Mouse (Mus musculus): ENCODE measurements around the gene Cd19. TPM values are rescaled to one million over a fixed set of nuclear protein-coding genes. Genes with fewer than 3 reads are reported as not detected.

Cd19 gene
- polyA plus RNA-seq (2014; fragmentation: Nextera tagmentation; extraction: Ambion mirVana), result not detected in 2 replicates

- Histone ChIP-seq H3K9me3 (ENCODE audit: control insufficient read depth, low read length) (no peaks in the 10 kb centered on the region), H3K9ac (ENCODE audit: low read length) (no peak within 1 kb of the TSS), H3K27me3 (ENCODE audit: control insufficient read depth, insufficient read depth, low read length) (no peaks in the 10 kb centered on the region), H3K36me3 (ENCODE audit: control insufficient read depth, insufficient read depth, low read length) (no peaks in the 10 kb centered on the region), H3K4me2 (no peak within 1 kb of the TSS), H3K4me3 (ENCODE audit: low read depth, low read length) (no peak within 1 kb of the TSS), H3K4me1 (ENCODE audit: control insufficient read depth, insufficient read depth, low read length) (peaks cover 4% of the 10 kb centered on the region), H3K27ac (ENCODE audit: low read depth, low read length) (no peak within 1 kb of the TSS)
- 86% methylated on average over 6 of the region's 6 CpGs for WGBS
- no peak for ATAC-seq (ENCODE audit: low FRiP score)
- no peak for DNase-seq (ENCODE audit: low spot score, missing footprints)
Observed at GRCm38 (mm10) chr7:126414725-126415124, at the start of gene Cd19. TSS of gene Cd19 (minus strand) at chr7:126414889.

- H3K4me1 ChIP-seq (ENCODE audit: control insufficient read depth, insufficient read depth, low read length), result no peaks in the 10 kb centered on the region
- H3K9ac ChIP-seq (ENCODE audit: low read length), result no peak overlapping the region
- 51% methylated on average over 4 of the region's 4 CpGs for WGBS
- peaks cover 9% of the 10 kb centered on the region; the same call in 1 of the 2 replicates for H3K36me3 ChIP-seq (ENCODE audit: control insufficient read depth, insufficient read depth, low read length)
- DNase-seq (ENCODE audit: low spot score, missing footprints), result no peak
- H3K4me3 ChIP-seq (ENCODE audit: low read depth, low read length), result no peak overlapping the region
- no peaks in the 10 kb centered on the region for H3K9me3 ChIP-seq (ENCODE audit: control insufficient read depth, low read length)
- H3K4me2 ChIP-seq, result no peak overlapping the region
- no peaks in the 10 kb centered on the region for H3K27me3 ChIP-seq (ENCODE audit: control insufficient read depth, insufficient read depth, low read length)
- no peak for ATAC-seq (ENCODE audit: low FRiP score)
- H3K27ac ChIP-seq (ENCODE audit: low read depth, low read length), result no peak overlapping the region
Observed at GRCm38 (mm10) chr7:126464121-126464520, 49.4 kb upstream of the Cd19 start.

- no peaks in the 10 kb centered on the region for H3K27me3 ChIP-seq (ENCODE audit: control insufficient read depth, insufficient read depth, low read length)
- H3K27ac ChIP-seq (ENCODE audit: low read depth, low read length), result no peak overlapping the region
- H3K4me1 ChIP-seq (ENCODE audit: control insufficient read depth, insufficient read depth, low read length), result no peaks in the 10 kb centered on the region
- no peaks in the 10 kb centered on the region for H3K9me3 ChIP-seq (ENCODE audit: control insufficient read depth, low read length)
- H3K4me3 ChIP-seq (ENCODE audit: low read depth, low read length), result no peak overlapping the region
- WGBS, result 48% methylated on average over 4 of the region's 4 CpGs
- no peak overlapping the region for H3K9ac ChIP-seq (ENCODE audit: low read length)
- ATAC-seq (ENCODE audit: low FRiP score), result no peak
- DNase-seq (ENCODE audit: low spot score, missing footprints), result no peak
- no peak overlapping the region for H3K4me2 ChIP-seq
- peaks cover 6% of the 10 kb centered on the region; the same call in 1 of the 2 replicates for H3K36me3 ChIP-seq (ENCODE audit: control insufficient read depth, insufficient read depth, low read length)
Observed at GRCm38 (mm10) chr7:126463547-126463946, 48.9 kb upstream of the Cd19 start.

GRCm38 (mm10) chr7:126463004-126463403 lies 48.3 kb upstream of the Cd19 start, which contains the start of gene Atp2a1:
TSS of gene Atp2a1 (minus strand) at chr7:126463108.
- DNase-seq (ENCODE audit: low spot score, missing footprints) (no peak), ATAC-seq (ENCODE audit: low FRiP score) (no peak)

GRCm38 (mm10) chr7:126461626-126462025 lies 46.9 kb upstream of the Cd19 start:
- ATAC-seq (ENCODE audit: low FRiP score) (no peak), DNase-seq (ENCODE audit: low spot score, missing footprints) (no peak)
- H3K9ac ChIP-seq (ENCODE audit: low read length), result no peak overlapping the region
- no peaks in the 10 kb centered on the region for H3K27me3 ChIP-seq (ENCODE audit: control insufficient read depth, insufficient read depth, low read length)
- H3K4me1 ChIP-seq (ENCODE audit: control insufficient read depth, insufficient read depth, low read length), result no peaks in the 10 kb centered on the region
- no peak overlapping the region for H3K4me2 ChIP-seq
- H3K27ac ChIP-seq (ENCODE audit: low read depth, low read length), result no peak overlapping the region
- 72% methylated on average over 3 of the region's 3 CpGs for WGBS
- no peaks in the 10 kb centered on the region for H3K36me3 ChIP-seq (ENCODE audit: control insufficient read depth, insufficient read depth, low read length)
- H3K4me3 ChIP-seq (ENCODE audit: low read depth, low read length), result no peak overlapping the region
- H3K9me3 ChIP-seq (ENCODE audit: control insufficient read depth, low read length), result no peaks in the 10 kb centered on the region

More at GRCm38 (mm10) chr7:126463004-126463403, 48.3 kb upstream of the Cd19 start, which contains the start of gene Atp2a1:
- Histone ChIP-seq H3K4me1 (ENCODE audit: control insufficient read depth, insufficient read depth, low read length) (no peaks in the 10 kb centered on the region), H3K4me2 (no peak within 1 kb of the TSS), H3K9ac (ENCODE audit: low read length) (no peak within 1 kb of the TSS), H3K27me3 (ENCODE audit: control insufficient read depth, insufficient read depth, low read length) (no peaks in the 10 kb centered on the region), H3K4me3 (ENCODE audit: low read depth, low read length) (no peak within 1 kb of the TSS), H3K9me3 (ENCODE audit: control insufficient read depth, low read length) (no peaks in the 10 kb centered on the region), H3K27ac (ENCODE audit: low read depth, low read length) (no peak within 1 kb of the TSS), H3K36me3 (ENCODE audit: control insufficient read depth, insufficient read depth, low read length) (peaks cover 6% of the 10 kb centered on the region; the same call in 1 of the 2 replicates)
- WGBS, result 46% methylated on average over 5 of the region's 5 CpGs

GRCm38 (mm10) chr7:126460623-126461399 lies 46.1 kb upstream of the Cd19 start:
- H3K4me1 ChIP-seq (ENCODE audit: control insufficient read depth, insufficient read depth, low read length), result no peaks in the 10 kb centered on the region
- no peak for DNase-seq (ENCODE audit: low spot score, missing footprints)
- H3K36me3 ChIP-seq (ENCODE audit: control insufficient read depth, insufficient read depth, low read length), result no peaks in the 10 kb centered on the region
- H3K4me3 ChIP-seq (ENCODE audit: low read depth, low read length), result no peak overlapping the region
- no peaks in the 10 kb centered on the region for H3K9me3 ChIP-seq (ENCODE audit: control insufficient read depth, low read length)
- no peaks in the 10 kb centered on the region for H3K27me3 ChIP-seq (ENCODE audit: control insufficient read depth, insufficient read depth, low read length)
- H3K27ac ChIP-seq (ENCODE audit: low read depth, low read length), result no peak overlapping the region
- ATAC-seq (ENCODE audit: low FRiP score), result no peak
- 46% methylated on average over 10 of the region's 10 CpGs for WGBS
- no peak overlapping the region for H3K9ac ChIP-seq (ENCODE audit: low read length)
- H3K4me2 ChIP-seq, result no peak overlapping the region

GRCm38 (mm10) chr7:126458844-126459618 lies 44.3 kb upstream of the Cd19 start:
- Histone ChIP-seq H3K9me3 (ENCODE audit: control insufficient read depth, low read length) (no peaks in the 10 kb centered on the region), H3K36me3 (ENCODE audit: control insufficient read depth, insufficient read depth, low read length) (no peaks in the 10 kb centered on the region), H3K4me2 (no peak overlapping the region), H3K4me3 (ENCODE audit: low read depth, low read length) (no peak overlapping the region), H3K27ac (ENCODE audit: low read depth, low read length) (no peak overlapping the region), H3K27me3 (ENCODE audit: control insufficient read depth, insufficient read depth, low read length) (no peaks in the 10 kb centered on the region), H3K9ac (ENCODE audit: low read length) (no peak overlapping the region), H3K4me1 (ENCODE audit: control insufficient read depth, insufficient read depth, low read length) (no peaks in the 10 kb centered on the region)
- DNase-seq (ENCODE audit: low spot score, missing footprints) (no peak), ATAC-seq (ENCODE audit: low FRiP score) (no peak)
- 83% methylated on average over 11 of the region's 11 CpGs for WGBS

- no peak overlapping the region for H3K4me3 ChIP-seq (ENCODE audit: low read depth, low read length)
- H3K4me1 ChIP-seq (ENCODE audit: control insufficient read depth, insufficient read depth, low read length), result no peaks in the 10 kb centered on the region
- ATAC-seq (ENCODE audit: low FRiP score), result no peak
- no peak overlapping the region for H3K9ac ChIP-seq (ENCODE audit: low read length)
- no peaks in the 10 kb centered on the region for H3K9me3 ChIP-seq (ENCODE audit: control insufficient read depth, low read length)
- no peak overlapping the region for H3K27ac ChIP-seq (ENCODE audit: low read depth, low read length)
- H3K4me2 ChIP-seq, result no peak overlapping the region
- no peaks in the 10 kb centered on the region for H3K36me3 ChIP-seq (ENCODE audit: control insufficient read depth, insufficient read depth, low read length)
- no peak for DNase-seq (ENCODE audit: low spot score, missing footprints)
- WGBS, result 75% methylated on average over 5 of the region's 5 CpGs
- H3K27me3 ChIP-seq (ENCODE audit: control insufficient read depth, insufficient read depth, low read length), result no peaks in the 10 kb centered on the region
Observed at GRCm38 (mm10) chr7:126458225-126458624, 43.5 kb upstream of the Cd19 start.

Measured in midbrain, embryonic 11.5 days (tissue).